Mouse (Mus musculus): Measurements from ENCODE around the gene Ifi211.
"Not testable (repeated sequence)": the region's sequence is repeated elsewhere in the genome, so short reads cannot be mapped to it uniquely, and the experiment has no call there.

Gene Ifi211

GRCm38 (mm10) chr1:173912548-173913255, at the start of gene Ifi211:
TSS of gene Ifi211 (minus strand) at chr1:173913046.
- peak; percentile 16 for DNase-seq (ENCODE audit: low read depth, low spot score)

GRCm38 (mm10) chr1:173961491-173961890, 48.6 kb upstream of the Ifi211 start:
- DNase-seq (ENCODE audit: low read depth, low spot score), result not testable (repeated sequence)

- not testable (repeated sequence) for DNase-seq (ENCODE audit: low read depth, low spot score)
These were observed 47.2 kb upstream of the Ifi211 start for GRCm38 (mm10) chr1:173959998-173960397.

DNA sequence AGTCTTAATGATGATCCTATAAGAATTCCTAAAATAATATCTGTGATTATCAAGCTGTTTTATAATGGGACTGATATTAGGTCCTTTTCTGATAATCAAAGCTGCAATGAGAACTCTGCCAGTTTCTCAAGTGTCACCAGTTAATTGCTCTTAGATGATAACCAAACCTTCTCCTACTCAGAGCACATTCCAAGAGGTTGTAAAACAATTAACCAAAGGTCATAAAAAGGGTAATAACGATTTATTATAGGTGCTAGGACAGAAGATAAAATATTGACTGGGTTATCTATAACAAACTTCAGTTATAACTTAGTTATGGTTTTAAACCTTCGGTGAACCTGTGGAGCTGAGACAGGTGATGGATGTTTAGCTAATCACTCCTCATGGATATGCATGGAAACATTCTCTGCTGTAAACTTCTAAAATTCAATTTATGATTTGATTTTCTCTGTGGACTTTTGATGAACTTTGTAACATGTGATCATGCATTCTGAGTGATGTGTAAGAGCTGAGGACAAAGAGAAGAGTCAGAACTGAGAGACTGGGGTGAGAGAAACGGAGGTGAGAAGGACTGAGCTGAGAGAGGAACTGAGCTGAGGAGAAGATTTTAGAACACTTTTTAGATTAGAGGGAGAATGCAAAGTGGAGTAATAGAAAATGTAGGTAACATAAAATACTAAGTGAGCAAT, 43.1 kb upstream of the Ifi211 start:
- DNase-seq (ENCODE audit: low read depth, low spot score), result not testable (repeated sequence)

DNA sequence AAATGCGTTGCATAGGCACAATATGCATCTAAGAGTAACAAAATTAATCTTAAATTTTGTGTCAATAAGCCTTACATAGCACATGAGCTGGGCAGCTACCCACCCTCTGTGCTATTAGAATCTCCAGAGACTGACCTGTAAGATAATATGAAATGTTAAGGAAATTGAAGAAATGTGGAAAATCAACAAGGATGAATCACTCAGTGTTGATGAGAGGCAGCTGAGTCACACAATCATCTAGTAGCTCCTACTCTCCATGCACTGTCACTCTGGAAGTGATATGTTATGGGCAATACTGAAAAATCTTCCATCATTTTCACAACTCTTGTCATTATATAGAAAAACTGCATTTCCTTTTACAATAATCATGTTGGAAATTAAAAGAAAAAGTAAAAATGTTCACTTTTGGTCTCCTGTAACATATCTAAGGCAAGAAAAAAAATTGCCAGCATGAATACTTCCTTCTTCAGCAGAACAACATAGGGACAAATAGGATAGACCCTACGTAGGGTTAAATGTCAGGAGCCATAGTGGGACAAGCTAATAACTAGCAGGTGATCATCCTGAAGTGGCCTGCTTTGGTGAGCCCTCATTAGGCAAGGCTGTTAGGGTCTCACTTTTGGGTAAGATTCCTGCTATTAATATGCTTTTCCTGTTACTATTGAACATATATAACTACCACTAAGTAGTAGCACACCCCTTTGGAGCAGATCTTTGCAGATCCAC, 42.4 kb upstream of the Ifi211 start:
- no peak for DNase-seq (ENCODE audit: low read depth, low spot score)

GRCm38 (mm10) chr1:173953563-173953962, 40.7 kb upstream of the Ifi211 start:
- no peak for DNase-seq (ENCODE audit: low read depth, low spot score)

DNA sequence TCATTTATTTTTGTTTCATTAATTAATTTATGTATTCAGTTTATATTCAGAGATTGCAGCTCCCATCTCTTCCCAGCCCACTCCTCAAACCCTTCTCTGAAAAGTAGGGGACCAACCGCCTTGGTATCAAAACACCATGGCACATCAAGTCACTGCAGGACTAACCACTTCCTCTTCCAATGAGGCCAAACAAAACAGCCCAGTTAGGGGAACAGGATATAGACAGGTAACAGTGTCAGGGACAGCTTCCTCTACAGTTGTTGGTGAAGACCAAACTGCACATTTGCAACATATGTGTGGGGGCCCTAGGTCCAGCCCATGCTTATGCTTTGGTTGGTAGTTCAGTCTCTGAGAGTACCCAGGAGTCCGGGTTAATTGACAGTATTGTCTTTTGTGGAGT, 36.2 kb upstream of the Ifi211 start:
- DNase-seq (ENCODE audit: low read depth, low spot score), result peak; percentile 39

GRCm38 (mm10) chr1:173942780-173943066, 29.9 kb upstream of the Ifi211 start:
- peak; percentile 29 for DNase-seq (ENCODE audit: low read depth, low spot score)

GRCm38 (mm10) chr1:173941924-173942779, 29.3 kb upstream of the Ifi211 start, which contains the start of the genes Mndal and Ifi203:
TSS of gene Mndal (minus strand) at chr1:173942491.
TSS of gene Ifi203 (minus strand) at chr1:173942672.
- peak; percentile 29 for DNase-seq (ENCODE audit: low read depth, low spot score)

- peak; percentile 7 for DNase-seq (ENCODE audit: low read depth, low spot score)
These were observed 28.7 kb upstream of the Ifi211 start for GRCm38 (mm10) chr1:173941522-173941921.

- DNase-seq (ENCODE audit: low read depth, low spot score), result not testable (repeated sequence)
These were observed 6.4 kb upstream of the Ifi211 start for GRCm38 (mm10) chr1:173919279-173919678.

DNA sequence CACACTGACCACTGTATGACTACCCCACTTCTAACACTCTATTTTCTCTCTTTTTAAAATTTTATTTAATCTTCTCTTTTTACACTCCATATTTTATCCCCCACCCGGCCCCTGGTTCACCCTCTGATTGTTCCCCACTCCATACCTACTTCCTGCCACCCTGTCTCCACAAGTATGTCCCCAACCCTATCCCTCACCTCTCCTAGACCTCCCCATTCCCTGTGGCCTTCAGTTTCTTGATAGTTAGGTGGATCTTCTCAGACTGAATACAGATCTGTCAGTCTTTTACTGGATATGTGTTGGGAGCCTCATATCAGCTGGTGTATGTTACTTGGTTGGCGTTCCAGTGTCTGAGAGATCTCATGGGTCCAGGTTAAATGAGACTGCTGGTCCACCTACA, 1.7 kb upstream of the Ifi211 start:
- no peak for DNase-seq (ENCODE audit: low read depth, low spot score)

DNA sequence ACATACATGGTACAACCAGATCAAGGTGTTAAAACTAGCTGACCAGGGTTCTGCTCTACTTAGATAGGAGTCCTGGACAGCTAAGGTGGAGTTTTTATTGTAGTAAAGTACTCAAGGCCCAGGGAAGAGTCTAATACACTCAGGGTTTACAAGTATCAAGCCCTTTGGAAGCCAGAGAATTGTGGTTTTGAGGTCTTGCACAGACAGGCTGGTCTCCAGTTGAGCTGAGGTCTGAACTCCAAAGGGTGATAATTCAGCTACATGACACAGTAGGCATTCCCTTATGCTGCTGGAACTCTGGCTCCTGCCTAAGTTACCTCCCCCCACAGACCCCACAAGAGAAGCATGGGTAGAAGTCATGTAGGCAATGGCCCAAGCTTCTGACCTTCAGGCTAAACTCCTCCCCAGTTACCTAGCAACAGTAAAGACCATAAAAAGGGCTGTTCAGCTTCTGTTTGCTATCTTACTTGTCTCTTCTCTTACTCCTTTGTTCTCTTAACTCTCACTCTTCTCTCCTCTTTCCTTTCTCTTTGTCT, 478 bp upstream of the Ifi211 start:
- DNase-seq (ENCODE audit: low read depth, low spot score), result peak; percentile 8

- DNase-seq (ENCODE audit: low read depth, low spot score), result no peak
These were observed 910 bp downstream of the Ifi211 start for GRCm38 (mm10) chr1:173911808-173912464.

DNA sequence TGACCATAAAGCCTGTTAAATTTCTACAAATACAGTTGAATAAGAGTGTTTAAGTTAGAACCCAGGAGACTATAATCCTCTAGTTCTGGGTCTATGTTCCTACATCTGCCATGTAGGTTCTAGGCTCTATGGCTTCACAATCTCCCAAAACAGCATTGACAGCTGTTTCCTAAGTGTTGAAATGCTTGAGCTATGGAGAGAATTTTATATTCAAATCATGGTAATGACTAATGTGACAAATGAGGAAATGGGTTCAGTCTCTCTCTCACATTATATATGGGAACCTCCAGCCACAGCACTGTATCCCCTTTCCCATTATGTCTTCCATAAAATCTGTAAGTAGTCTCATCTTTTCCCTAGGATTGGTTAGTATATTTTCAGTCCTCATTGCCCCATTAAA, 4.5 kb downstream of the Ifi211 start:
- not testable (repeated sequence) for DNase-seq (ENCODE audit: low read depth, low spot score)

DNA sequence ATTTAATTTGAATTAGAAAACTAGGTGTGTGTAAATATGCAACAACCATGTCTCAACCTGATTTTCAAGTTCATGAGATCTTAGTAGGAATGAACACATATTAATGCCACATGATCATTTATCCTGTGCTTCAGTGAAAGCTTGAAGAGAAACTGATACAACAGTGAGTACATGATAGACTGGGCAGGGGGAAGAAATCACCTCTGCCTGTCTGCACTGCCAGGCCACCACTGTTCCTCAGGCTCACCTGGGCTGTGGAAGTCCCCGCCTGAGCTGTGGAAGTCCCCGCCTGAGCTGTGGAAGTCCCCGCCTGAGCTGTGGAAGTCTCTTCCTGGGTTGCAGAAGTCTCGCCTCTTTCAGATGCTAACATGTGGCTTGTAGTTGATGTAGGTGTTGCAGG, 7.0 kb downstream of the Ifi211 start:
- peak; percentile 60 for DNase-seq (ENCODE audit: low read depth, low spot score)

DNA sequence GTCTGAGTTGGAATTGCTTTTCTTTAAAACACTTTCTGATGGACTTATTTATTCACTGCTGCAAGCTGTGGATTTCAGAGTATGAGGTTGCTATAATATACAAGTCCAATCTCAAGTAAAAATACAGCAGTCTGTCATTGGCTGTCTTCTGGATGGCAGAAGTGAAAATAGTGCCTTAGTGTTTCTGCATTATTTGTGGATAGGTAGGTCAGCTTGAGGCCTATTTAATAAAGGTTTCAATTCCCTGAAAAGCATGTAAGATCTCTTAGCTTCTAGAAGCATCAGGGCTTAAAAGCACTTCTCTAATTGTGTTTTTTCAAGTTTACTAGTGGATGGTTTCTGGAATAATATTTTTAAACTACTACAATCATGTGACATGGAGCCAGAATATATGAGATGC, 23.1 kb downstream of the Ifi211 start:
- not testable (repeated sequence) for DNase-seq (ENCODE audit: low read depth, low spot score)

DNA sequence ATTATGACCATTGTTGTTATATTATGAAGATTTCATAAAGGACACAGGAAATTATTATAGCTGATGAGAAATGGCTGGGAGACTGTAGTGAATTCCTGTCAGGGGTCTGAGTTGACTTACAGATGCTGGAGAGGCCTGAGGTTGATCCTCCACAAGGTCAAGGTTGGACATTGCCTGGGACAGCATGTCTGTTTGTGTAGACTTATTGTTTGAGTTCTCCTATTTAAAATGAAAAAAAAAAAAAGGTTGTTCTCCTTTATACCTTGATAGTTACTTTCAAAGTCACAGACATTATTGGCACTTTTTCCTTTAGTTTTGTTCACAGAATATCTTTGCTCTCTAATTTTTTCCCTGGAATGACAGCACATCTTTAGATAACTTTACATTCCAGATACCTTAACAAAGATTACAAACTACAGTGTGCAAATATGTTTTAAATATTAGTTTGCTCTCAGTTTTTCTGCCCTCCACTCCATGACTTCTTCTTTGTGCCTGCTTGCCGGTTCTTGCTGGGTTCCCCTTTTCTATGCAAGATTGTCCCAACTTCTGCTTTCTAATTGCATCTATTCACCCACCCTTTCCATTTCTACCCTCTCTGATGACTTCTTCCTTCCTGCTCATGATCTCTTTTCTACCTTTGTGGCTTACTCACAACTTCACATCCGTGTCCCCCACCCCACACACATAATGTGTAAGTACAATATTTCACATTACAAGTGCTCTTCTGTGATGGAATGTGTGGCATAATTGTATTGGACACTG, 25.6 kb downstream of the Ifi211 start:
- DNase-seq (ENCODE audit: low read depth, low spot score), result not testable (repeated sequence)

DNA sequence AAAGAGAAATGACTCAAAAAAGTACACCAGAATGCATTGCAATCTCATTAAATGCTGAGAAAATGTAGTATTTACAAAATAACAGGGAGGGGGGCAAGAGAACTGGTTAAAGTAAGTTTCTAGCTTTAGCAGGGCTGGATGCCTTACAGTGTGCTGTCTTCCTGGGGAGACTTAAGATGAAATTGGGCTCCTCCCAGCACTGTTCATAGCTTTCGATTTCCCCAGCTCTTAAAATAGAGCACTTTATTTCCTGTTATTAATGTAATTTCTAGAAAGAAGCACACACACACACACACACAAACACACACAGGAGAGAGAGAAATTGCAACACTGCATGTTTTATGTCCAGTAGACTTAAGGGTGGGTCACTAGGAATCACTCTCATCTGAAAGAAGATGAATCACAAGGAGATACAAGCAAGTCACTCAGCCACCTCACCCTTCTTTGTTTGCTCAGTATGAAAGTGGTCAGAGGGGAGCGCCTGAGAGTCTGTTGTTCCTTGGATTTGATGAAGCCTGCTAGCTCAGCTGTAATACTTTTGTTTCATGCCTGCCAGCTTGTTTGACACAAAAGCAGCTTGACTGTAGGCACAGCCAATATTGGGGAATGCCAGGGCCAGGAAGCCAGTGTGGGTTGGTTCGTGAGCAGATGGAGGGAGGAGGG, 32.7 kb downstream of the Ifi211 start:
- peak; percentile 41 for DNase-seq (ENCODE audit: low read depth, low spot score)
